Mouse (Mus musculus) neutrophil, adult 5-6 weeks (primary cell): Measurements from ENCODE around the gene Mrnip. TPM values are rescaled to one million over a fixed set of nuclear protein-coding genes. Genes with fewer than 3 reads are reported as not detected.

ENCODE experiments used
- ATAC-seq: fragments of 151-379, 151-347 bp; 2 replicates; pipeline ENCODE4 v1.8.0; 2017; ENCODE audit warnings: mild to moderate bottlenecking, moderate TSS enrichment; ENCODE audit not compliant: insufficient number of reproducible peaks, poor library complexity, low FRiP score, severe bottlenecking; ENCODE audit errors: extremely low read depth
- total RNA-seq: library from RNA; stranded (forward); fragments of 200-1000 nt; gene quantifications from 2 replicates; pipeline ENCODE4 v1.2.3, GENCODE M21; 2017

The Mrnip gene
- total RNA-seq, 1 experiment from 2014 or later, result 2.9 TPM

DNA sequence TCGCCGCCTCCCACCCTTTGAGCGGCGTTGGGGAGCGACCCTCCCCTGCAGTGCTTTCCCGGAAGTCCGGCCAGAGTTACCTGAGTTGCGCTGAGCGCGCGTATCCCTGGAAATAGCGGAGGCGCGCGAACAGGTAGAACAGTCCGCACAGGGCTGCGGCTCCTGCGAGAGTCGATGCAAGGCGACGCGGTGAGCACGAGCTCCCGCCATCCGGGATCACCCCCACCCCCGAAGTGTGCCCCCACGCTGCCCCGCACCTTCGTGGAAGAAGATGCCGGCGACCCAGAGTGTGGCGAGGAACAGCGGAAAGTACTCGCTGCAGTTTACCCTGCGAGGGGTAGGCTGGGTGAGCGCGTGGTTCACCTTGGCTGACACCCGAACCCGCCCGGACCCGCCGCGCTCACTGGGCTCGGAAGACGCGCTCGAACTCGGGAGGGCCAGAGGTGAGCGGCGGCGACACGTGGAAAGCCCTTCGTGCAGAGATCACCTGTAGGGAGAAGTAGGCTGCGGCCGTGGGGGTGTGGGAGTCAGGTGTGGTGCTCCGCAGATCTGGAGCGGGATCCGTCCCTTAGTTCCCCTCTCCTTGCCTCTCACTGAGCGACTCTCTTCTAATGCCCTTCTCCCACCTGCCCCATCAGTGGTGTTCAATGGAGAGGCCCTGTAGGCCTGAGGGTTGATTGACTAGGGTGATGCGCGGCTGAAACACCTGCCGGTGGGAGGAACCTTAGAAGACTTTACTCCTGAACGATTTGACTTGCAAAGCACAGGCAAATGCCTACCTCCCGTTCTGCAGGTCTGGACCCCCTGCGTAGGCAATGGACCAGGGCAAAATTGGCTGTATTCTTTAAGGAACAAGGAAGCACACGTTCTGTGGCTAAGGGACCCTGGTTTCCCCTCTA is 62.9 kb downstream of the Mrnip start:
- no peak for ATAC-seq

DNA sequence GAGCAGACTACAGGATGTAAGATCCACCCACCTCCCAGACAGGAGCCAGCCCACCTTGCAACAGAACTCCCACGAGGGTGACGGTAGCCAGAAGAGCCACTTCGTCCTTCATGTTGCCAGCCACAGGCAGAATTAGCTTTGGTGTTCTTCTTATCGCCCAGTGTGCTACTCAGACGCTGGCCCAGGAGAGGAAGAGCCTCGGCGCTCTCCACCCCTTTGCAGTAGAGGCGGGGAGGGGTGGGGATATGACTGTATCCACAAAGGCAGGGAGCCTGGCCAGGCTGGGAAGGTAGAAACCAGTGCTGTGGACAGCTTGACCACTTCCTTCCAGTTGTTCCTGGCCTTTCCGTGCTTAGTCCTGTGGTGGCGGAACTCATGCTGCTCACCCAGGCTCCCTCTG is 64.1 kb downstream of the Mrnip start, which contains the start of gene Ltc4s:
Gene Ltc4s (minus strand): TSS at position 293 of the 400 bp plus-strand sequence.
- ATAC-seq, result no peak

DNA sequence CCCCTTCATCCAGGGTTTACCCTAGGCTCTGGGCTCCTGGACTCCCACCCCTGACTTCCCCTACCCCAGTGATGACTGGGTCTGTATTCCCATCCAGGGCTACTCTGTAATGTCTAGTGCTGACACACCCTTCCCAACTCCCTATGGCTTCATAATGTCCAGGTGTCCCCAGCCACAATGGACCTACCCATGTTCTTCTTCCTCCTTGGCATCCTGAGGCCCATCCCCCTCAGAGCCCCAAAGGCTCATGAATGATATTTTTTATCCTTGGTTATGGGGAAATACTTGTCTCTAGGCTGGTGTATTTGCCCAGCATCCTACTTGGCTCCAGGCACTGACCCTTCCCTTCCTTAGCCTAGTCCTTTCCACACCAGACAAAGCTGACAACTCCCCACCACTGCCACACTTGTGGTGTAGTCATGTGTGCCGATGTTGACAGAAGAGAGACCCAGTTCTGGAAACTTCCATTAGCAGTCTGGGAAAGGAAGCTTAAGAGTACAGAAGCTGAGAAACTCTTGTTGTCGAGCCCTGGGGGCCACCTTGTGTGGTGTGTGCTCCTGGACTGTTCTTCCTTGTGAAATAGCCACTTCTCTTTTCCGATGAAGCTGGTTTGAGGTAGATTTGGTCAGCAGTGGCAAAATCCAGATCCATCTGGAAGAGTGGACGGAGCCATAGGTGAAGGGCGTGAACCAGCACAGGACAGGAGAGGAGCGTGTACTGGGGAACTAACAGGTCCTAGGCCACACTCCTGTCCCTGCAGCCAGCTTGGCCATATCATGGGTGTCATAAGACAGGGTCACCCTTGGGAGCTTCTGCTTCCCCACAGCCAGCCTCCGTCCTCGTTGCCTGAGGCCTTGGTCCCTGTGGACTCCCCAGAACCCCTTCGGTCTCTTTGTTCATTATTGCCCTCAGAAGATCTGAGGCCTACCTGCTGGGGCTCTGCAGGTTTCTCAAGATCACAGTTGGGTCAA is 64.9 kb downstream of the Mrnip start:
- no peak for ATAC-seq

DNA sequence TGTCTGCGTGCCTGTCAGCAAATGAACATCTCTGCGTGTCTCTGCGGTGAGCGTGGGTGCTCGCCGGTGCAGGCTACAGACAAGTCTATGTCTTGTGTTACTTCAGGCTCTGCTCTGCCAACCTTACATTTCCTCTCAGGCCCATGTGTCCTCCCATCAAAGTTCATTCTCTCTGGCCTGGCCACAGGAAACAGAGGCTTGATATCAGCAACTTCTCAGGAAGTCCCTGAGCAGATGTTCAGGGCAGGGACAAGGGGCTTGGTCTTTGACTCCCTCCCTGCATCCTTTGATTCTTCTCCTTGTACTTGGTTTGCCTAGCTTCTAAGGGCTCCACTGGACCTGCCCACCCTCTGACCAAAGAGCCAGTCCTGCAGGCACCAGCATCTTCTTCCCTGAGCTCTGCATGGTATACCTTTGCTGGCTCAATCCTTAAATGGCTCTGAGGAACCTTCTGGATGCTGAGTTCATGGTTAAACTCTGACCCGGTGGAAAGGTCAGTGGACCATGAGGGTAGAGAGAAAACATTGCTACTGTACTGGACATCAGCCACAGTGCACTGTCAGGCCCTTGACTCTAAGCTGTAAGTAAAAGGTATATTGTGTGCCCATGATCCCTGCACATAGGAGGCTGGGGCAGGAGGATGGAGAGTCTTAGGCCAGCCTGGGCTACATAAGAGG is 66.1 kb downstream of the Mrnip start:
- no peak for ATAC-seq

DNA sequence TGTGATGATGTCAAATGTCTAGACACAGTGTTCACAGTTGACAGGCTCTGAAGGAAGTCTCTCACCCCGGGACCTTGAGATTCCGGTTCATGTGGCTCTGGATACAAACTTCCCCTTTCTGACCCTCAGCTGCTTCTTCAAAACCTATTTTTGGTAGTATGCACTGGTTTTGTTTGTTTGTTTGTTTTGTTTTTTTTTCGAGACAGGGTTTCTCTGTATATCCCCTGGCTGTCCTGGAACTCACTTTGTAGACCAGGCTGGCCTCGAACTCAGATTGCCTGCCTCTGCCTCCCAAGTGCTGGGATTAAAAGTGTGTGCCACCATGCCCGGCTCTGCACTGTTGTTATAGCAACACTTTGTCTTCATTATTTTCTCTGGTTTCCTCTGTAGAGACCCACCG is 69.7 kb downstream of the Mrnip start:
- 0 out of 2 replicates have a peak, but pooled peaks have one; percentile 43 for ATAC-seq

DNA sequence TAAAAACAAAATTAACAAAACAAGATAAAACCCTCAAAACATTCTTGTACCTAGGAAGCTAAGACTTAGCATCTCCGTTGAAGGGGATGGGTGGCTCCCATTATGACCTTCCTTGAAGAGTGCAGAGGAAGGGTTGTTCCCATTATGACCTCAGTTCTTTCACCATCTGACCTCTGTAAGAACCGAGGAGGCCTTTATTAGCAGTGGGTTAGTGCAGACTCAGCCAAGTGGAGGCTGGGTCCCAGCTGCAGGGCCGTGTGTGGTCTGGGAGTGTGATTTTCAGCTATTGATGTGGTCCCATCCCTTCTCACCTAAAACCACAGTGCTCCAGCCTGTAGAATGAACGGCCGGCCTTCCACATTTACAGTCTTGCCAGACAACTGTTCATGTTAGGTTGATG is 71.0 kb downstream of the Mrnip start:
- ATAC-seq, result no peak

DNA sequence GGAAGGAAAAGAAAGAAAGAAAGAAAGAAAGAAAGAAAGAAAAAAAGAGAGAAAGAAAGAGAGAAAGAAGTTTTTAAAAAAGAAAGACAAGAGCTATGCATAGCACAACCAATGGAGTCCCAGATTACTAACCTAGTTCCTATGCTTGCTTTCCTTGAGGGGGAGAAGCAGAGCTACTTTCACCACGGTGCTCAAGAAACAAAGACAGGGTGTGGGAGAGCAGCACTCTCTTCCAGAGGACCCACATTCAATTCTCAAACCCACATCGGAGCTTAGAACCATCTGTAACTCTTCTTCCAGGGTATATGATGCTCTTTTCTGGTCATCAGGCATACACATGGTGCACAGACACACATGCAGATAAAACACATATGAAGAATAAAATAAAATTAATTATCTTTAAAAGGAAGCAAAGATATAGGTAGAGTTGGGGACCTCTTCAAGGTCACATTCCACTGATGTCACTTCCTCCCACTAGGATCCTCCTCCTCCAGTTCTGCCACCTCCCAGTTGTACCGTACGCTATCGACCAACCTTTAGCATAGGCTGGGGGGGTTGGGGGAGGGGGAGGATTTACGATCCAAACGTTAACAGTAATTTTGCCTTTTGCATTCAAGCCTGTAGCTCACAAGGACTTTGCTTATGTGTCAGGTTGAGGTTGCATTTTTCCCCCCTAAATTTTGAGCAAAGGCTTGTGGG is 74.4 kb downstream of the Mrnip start:
- no peak for ATAC-seq

Other genes with a start within 250 kb of the Mrnip start
- gene Rnf130, start 149.1 kb upstream of the Mrnip start, total RNA-seq, result 253 and 278 TPM in 2 replicates
- 74.3 and 98.6 TPM in 2 replicates for gene Tbc1d9b, start 43.0 kb upstream of the Mrnip start, total RNA-seq
- 438 and 455 TPM in 2 replicates for gene Sqstm1, start 36.4 kb downstream of the Mrnip start, total RNA-seq
- 4.4 and 5.5 TPM in 2 replicates for gene Mgat4b, start 36.4 kb downstream of the Mrnip start, total RNA-seq
- 2.1 TPM in 1 of 2 replicates, not detected in the other for gene Ltc4s, start 64.2 kb downstream of the Mrnip start, total RNA-seq
- gene Maml1, start 117.9 kb downstream of the Mrnip start, total RNA-seq, result 21.1 and 22.1 TPM in 2 replicates
- gene Canx, start 151.2 kb downstream of the Mrnip start, total RNA-seq, result 235 TPM in 2 replicates
- not detected in 2 replicates for gene Cby3, start 180.0 kb downstream of the Mrnip start, total RNA-seq
- 1,028 and 1,146 TPM in 2 replicates for gene Hnrnph1, start 202.5 kb downstream of the Mrnip start, total RNA-seq